In the genomic region with DNA sequence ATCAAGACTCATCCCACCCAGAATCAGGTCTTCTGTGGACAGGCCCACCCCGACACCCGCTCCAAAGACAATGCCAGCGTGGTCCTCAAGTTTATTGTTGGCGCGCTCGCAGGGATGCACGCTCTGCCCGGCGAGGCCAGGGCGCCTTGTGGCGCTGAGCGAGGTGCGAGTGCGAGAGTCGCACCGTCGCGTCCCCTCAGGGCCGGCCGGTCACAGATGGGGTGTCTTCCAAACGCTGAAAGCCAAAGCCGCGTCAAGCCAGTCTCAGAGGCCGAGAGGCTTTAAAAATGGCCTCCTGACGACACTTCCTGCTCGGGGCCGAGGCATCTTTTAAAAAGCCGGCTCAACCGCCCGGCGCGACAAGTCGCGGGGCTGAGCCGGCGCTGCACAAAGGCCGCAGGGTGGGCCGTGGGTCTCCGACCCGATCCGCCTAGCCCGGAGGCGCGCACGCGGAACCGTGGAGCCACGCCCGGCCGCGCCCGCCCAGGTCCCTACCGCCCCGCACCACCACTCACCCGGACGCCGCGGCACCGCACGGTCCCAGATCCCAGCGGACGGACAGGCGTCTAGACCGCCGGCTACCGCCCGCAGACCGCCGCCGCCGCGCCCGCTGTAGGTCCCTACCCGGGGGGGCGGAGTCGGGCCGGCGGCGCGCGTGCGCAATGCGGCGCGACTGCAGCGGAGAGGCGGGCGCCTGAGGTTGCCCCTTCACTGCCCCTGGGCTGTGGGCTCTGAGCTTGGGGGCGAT, we compare ENCODE assay signal across 8 mouse cellular contexts. TPM values are rescaled to one million over a fixed set of nuclear protein-coding genes. Genes with fewer than 3 reads are reported as not detected.
A peak's percentile ranks its signal among the peaks of the same experiment; 100 is the strongest.
DNase-seq lines count a peak whose midpoint lies in the region; ATAC-seq lines count a peak whose summit lies in the region.

Gene Zfp518b, minus strand, starts transcription at position 663 of the 748 bp plus-strand sequence.

- H3K4me1 ChIP-seq in hindbrain, embryonic 12.5 days, result peaks cover 12% of the 10 kb centered on the region

- H3K4me3 ChIP-seq in hindbrain, embryonic 12.5 days, result peak within 1 kb of the TSS; percentile 84

- no peaks in the 10 kb centered on the region for H3K27me3 ChIP-seq in hindbrain, embryonic 12.5 days

- peaks cover 35% of the 10 kb centered on the region for H3K36me3 ChIP-seq in hindbrain, embryonic 12.5 days

- H3K9ac ChIP-seq in hindbrain, embryonic 12.5 days, result peak within 1 kb of the TSS; percentile 92

- H3K27ac ChIP-seq in hindbrain, embryonic 12.5 days, result peak within 1 kb of the TSS; percentile 93

- H3K9me3 ChIP-seq in hindbrain, embryonic 12.5 days (replicated peaks), result 0 out of 2 replicates have a peak, but pooled peaks cover 3% of the 10 kb centered on the region

- peak; percentile 84 for DNase-seq in R1 (ENCODE audit: low read depth, low spot score)
- peak; percentile 79 for DNase-seq in cerebellum, adult 9-10 months
- DNase-seq in frontal cortex, postnatal 14 days (ENCODE audit: low spot score in 2 of 2), result peak; percentile 38 to 55
- DNase-seq in layer of hippocampus, postnatal 14 days (ENCODE audit: low spot score in 2 of 2), result peak; percentile 72 to 76
- peak; percentile 85 for DNase-seq in lung, postnatal 10 days
- peak; percentile 84 for DNase-seq in ovary, postnatal 36 days (ENCODE audit: low spot score)
- DNase-seq in thymus, postnatal 10 days (ENCODE audit: low spot score in 2 of 2), result peak; percentile 47 to 80

- peak; percentile 96 for ATAC-seq in hindbrain, embryonic 12.5 days (ENCODE audit: low FRiP score)

- peak within 1 kb of the TSS; percentile 67 for H3K4me2 ChIP-seq in hindbrain, embryonic 12.5 days (replicated peaks)

- under 1% methylated on average over 88 of the region's 89 CpGs for WGBS in hindbrain, embryonic 12.5 days

RNA-seq across cellular contexts. Expression of gene Zfp518b, which starts in this region (rescaled TPM):
- polyA plus RNA-seq in hindbrain, embryonic 12.5 days (2016; fragmentation: Nextera tagmentation; extraction: Ambion mirVana), result 44.6 and 46.5 TPM in 2 replicates
- 10 to 100 TPM; 13.8 to 16.5 TPM for total RNA-seq in layer of hippocampus, postnatal 14 days (2021)

Comparison
In these comparisons a context has a peak if more than half of its experiments do, and no peak if none do; other contexts are left out.
1. Peak in every context shown above with its lines: DNase-seq, ATAC-seq, H3K4me3 ChIP-seq and H3K27ac ChIP-seq.